Mouse (Mus musculus): ENCODE measurements around the gene Zfp809. TPM values are rescaled to one million over a fixed set of nuclear protein-coding genes. Genes with fewer than 3 reads are reported as not detected.

The Zfp809 gene
- polyA plus RNA-seq, 1 experiment from 2014 or later = 24.6 TPM

Other genes starting within 250 kb of the Zfp809 start
- gene Rgl3, start 236.3 kb upstream of the Zfp809 start, polyA plus RNA-seq (2014; fragmentation: Nextera tagmentation; extraction: Ambion mirVana) = 13.7 and 20.8 TPM in 2 replicates
- 1.8 and 2.3 TPM in 2 replicates for gene Ccdc151, start 223.1 kb upstream of the Zfp809 start, polyA plus RNA-seq (2014; fragmentation: Nextera tagmentation; extraction: Ambion mirVana)
- 104 and 118 TPM in 2 replicates for gene Prkcsh, start 222.9 kb upstream of the Zfp809 start, polyA plus RNA-seq (2014; fragmentation: Nextera tagmentation; extraction: Ambion mirVana)
- gene Elavl3, start 173.7 kb upstream of the Zfp809 start, polyA plus RNA-seq (2014; fragmentation: Nextera tagmentation; extraction: Ambion mirVana) = 0.12 and 0.20 TPM in 2 replicates
- gene Gm49318, start 154.5 kb upstream of the Zfp809 start, polyA plus RNA-seq (2014; fragmentation: Nextera tagmentation; extraction: Ambion mirVana) = not detected in 2 replicates
- 9.9 and 11.0 TPM in 2 replicates for gene Zfp653, start 154.3 kb upstream of the Zfp809 start, polyA plus RNA-seq (2014; fragmentation: Nextera tagmentation; extraction: Ambion mirVana)
- gene Ecsit, start 140.3 kb upstream of the Zfp809 start, polyA plus RNA-seq (2014; fragmentation: Nextera tagmentation; extraction: Ambion mirVana) = 29.9 and 41.5 TPM in 2 replicates
- gene Cnn1, start 126.5 kb upstream of the Zfp809 start, polyA plus RNA-seq (2014; fragmentation: Nextera tagmentation; extraction: Ambion mirVana) = 4.7 and 5.1 TPM in 2 replicates
- 216 and 237 TPM in 2 replicates for gene Elof1, start 108.5 kb upstream of the Zfp809 start, polyA plus RNA-seq (2014; fragmentation: Nextera tagmentation; extraction: Ambion mirVana)
- gene Acp5, start 90.0 kb upstream of the Zfp809 start, polyA plus RNA-seq (2014; fragmentation: Nextera tagmentation; extraction: Ambion mirVana) = 3.3 TPM in 2 replicates
- gene Pigyl, start 68.9 kb upstream of the Zfp809 start, polyA plus RNA-seq (2014; fragmentation: Nextera tagmentation; extraction: Ambion mirVana) = 68.6 and 82.9 TPM in 2 replicates
- 0.13 and 0.32 TPM in 2 replicates for gene Zfp872, start 37.6 kb upstream of the Zfp809 start, polyA plus RNA-seq (2014; fragmentation: Nextera tagmentation; extraction: Ambion mirVana)
- gene Zfp599, start 34.2 kb downstream of the Zfp809 start, polyA plus RNA-seq (2014; fragmentation: Nextera tagmentation; extraction: Ambion mirVana) = 5.3 and 7.8 TPM in 2 replicates
- gene Zfp810, start 81.9 kb downstream of the Zfp809 start, polyA plus RNA-seq (2014; fragmentation: Nextera tagmentation; extraction: Ambion mirVana) = 18.5 and 28.8 TPM in 2 replicates
- 34.6 and 54.3 TPM in 2 replicates for gene Anln, start 163.5 kb downstream of the Zfp809 start, polyA plus RNA-seq (2014; fragmentation: Nextera tagmentation; extraction: Ambion mirVana)
- 3.9 and 5.8 TPM in 2 replicates for gene 9530077C05Rik, start 185.8 kb downstream of the Zfp809 start, polyA plus RNA-seq (2014; fragmentation: Nextera tagmentation; extraction: Ambion mirVana)
- gene Gm17545, start 228.6 kb downstream of the Zfp809 start, polyA plus RNA-seq (2014; fragmentation: Nextera tagmentation; extraction: Ambion mirVana) = not detected in 2 replicates
- 72.1 and 86.0 TPM in 2 replicates for gene Rp9, start 244.0 kb downstream of the Zfp809 start, polyA plus RNA-seq (2014; fragmentation: Nextera tagmentation; extraction: Ambion mirVana)